Mouse (Mus musculus) thymus, adult 2 months (tissue): ENCODE measurements around the gene Casz1. TPM values are rescaled to one million over a fixed set of nuclear protein-coding genes. Genes with fewer than 3 reads are reported as not detected.

Source experiments
- DNase-seq: peaks from one replicate; pipeline ENCODE4 v3.0.0; 2021
- H3K27ac ChIP-seq: fragments of 200-500 bp; 2 replicates; pipeline ENCODE4 v1.5.1; 2012; ENCODE audit warnings: low read length, control low read depth; ENCODE audit not compliant: control insufficient read depth, insufficient read depth
- H3K27me3 ChIP-seq: fragments of 200-500 bp; 2 replicates; pipeline ENCODE4 v1.6.1; 2012; ENCODE audit warnings: mild to moderate bottlenecking, low read length, moderate library complexity, mixed read lengths; ENCODE audit not compliant: control insufficient read depth, insufficient read depth
- H3K36me3 ChIP-seq: fragments of 200-500 bp; 2 replicates; pipeline ENCODE4 v1.6.1; 2012; ENCODE audit warnings: mild to moderate bottlenecking, low read length, moderate library complexity; ENCODE audit not compliant: control insufficient read depth, insufficient read depth
- H3K4me1 ChIP-seq: fragments of 200-500 bp; replicated peaks from 2 replicates; pipeline ENCODE4 v1.6.1; 2012; ENCODE audit warnings: low read length; ENCODE audit not compliant: control insufficient read depth, insufficient read depth
- H3K4me3 ChIP-seq: fragments of 200-500 bp; 2 replicates; pipeline ENCODE4 v1.5.1; 2012; ENCODE audit warnings: mild to moderate bottlenecking, low read length, control low read depth, moderate library complexity; ENCODE audit not compliant: control insufficient read depth, insufficient read depth
- CTCF ChIP-seq: fragments of 200-500 bp; IDR thresholded peaks from 2 replicates; pipeline ENCODE4 v1.5.1; 2012; ENCODE audit warnings: mild to moderate bottlenecking, control low read depth, low read length, moderate library complexity, borderline replicate concordance; ENCODE audit not compliant: control insufficient read depth, poor library complexity, insufficient read depth; ENCODE audit errors: extremely low read depth
- POLR2A ChIP-seq: fragments of 200-500 bp; IDR thresholded peaks from 2 replicates; pipeline ENCODE4 v1.6.1; 2012; ENCODE audit warnings: mild to moderate bottlenecking, low read length, control low read depth, moderate library complexity; ENCODE audit not compliant: control insufficient read depth, poor library complexity, insufficient read depth; ENCODE audit errors: extremely low read depth
- WGBS: fragments of 180-500 bp; shearing (Covaris S2); methylation state at CpG from one replicate; pipeline ENCODE4 v1.1.7; 2018; 5-methylcytosine and 5-hydroxymethylcytosine counted together
- polyA plus RNA-seq: library from polyadenylated mRNA; depleted of rRNA; stranded (reverse); fragments of >200 nt; gene quantifications from 2 replicates; pipeline ENCODE4 v1.2.3, GENCODE M21; 2012

Casz1 gene
- polyA plus RNA-seq, 1 experiment = 5.8 TPM

GRCm38 (mm10) chr4:148806836-148807235 lies 2.6 kb downstream of the Casz1 start:
- peaks cover 20% of the 10 kb centered on the region for H3K27me3 ChIP-seq
- 2% methylated on average over 25 of the region's 26 CpGs for WGBS
- no peak for DNase-seq
- TF ChIP-seq CTCF (no peak), POLR2A (no peak)
- no peaks in the 10 kb centered on the region for H3K4me1 ChIP-seq
- H3K36me3 ChIP-seq = no peaks in the 10 kb centered on the region
- H3K27ac ChIP-seq = no peak overlapping the region
- H3K4me3 ChIP-seq = no peak overlapping the region

GRCm38 (mm10) chr4:148807397-148807796 lies 3.2 kb downstream of the Casz1 start:
- Histone ChIP-seq H3K36me3 (no peaks in the 10 kb centered on the region), H3K4me1 (no peaks in the 10 kb centered on the region), H3K27me3 (peaks cover 20% of the 10 kb centered on the region), H3K27ac (no peak overlapping the region), H3K4me3 (no peak overlapping the region)
- no peak for TF ChIP-seq POLR2A
- TF ChIP-seq CTCF = no peak
- no peak for DNase-seq
- 10% methylated on average over 9 of the region's 9 CpGs for WGBS

GRCm38 (mm10) chr4:148808839-148809238 lies 4.6 kb downstream of the Casz1 start:
- H3K36me3 ChIP-seq = no peaks in the 10 kb centered on the region
- H3K27ac ChIP-seq = no peak overlapping the region
- H3K4me1 ChIP-seq = no peaks in the 10 kb centered on the region
- H3K4me3 ChIP-seq = no peak overlapping the region
- DNase-seq = no peak
- H3K27me3 ChIP-seq = peaks cover 20% of the 10 kb centered on the region
- 47% methylated on average over 2 of the region's 2 CpGs for WGBS
- TF ChIP-seq CTCF (no peak), POLR2A (no peak)

GRCm38 (mm10) chr4:148810706-148811105 lies 6.5 kb downstream of the Casz1 start:
- DNase-seq = no peak
- WGBS = 89% methylated on average over 9 of the region's 9 CpGs
- Histone ChIP-seq H3K36me3 (no peaks in the 10 kb centered on the region), H3K27me3 (peaks cover 5% of the 10 kb centered on the region; the same call in 1 of the 2 replicates), H3K27ac (no peak overlapping the region), H3K4me3 (no peak overlapping the region), H3K4me1 (no peaks in the 10 kb centered on the region)
- no peak for TF ChIP-seq CTCF
- TF ChIP-seq POLR2A = no peak

- Histone ChIP-seq H3K4me3 (no peak overlapping the region), H3K4me1 (no peaks in the 10 kb centered on the region), H3K27ac (no peak overlapping the region), H3K27me3 (peaks cover 2% of the 10 kb centered on the region; the same call in 1 of the 2 replicates), H3K36me3 (no peaks in the 10 kb centered on the region)
- no peak for DNase-seq
- 62% methylated on average over 10 of the region's 10 CpGs for WGBS
- TF ChIP-seq POLR2A (no peak), CTCF (no peak)
These were observed 7.7 kb downstream of the Casz1 start for GRCm38 (mm10) chr4:148811940-148812339.

- WGBS = 92% methylated on average over 6 of the region's 6 CpGs
- no peaks in the 10 kb centered on the region for H3K4me1 ChIP-seq
- DNase-seq = no peak
- TF ChIP-seq CTCF (no peak), POLR2A (no peak)
- no peak overlapping the region for H3K27ac ChIP-seq
- no peak overlapping the region for H3K4me3 ChIP-seq
- H3K36me3 ChIP-seq = no peaks in the 10 kb centered on the region
- peaks cover 2% of the 10 kb centered on the region; the same call in 1 of the 2 replicates for H3K27me3 ChIP-seq
These were observed 9.0 kb downstream of the Casz1 start for GRCm38 (mm10) chr4:148813247-148813646.

GRCm38 (mm10) chr4:148816556-148816955 lies 12.3 kb downstream of the Casz1 start:
- no peak for DNase-seq

More at GRCm38 (mm10) chr4:148816556-148816955, 12.3 kb downstream of the Casz1 start:
- WGBS = 50% methylated on average over 14 of the region's 14 CpGs
- H3K27me3 ChIP-seq = no peaks in the 10 kb centered on the region
- no peak overlapping the region for H3K4me3 ChIP-seq
- no peak overlapping the region for H3K27ac ChIP-seq
- no peaks in the 10 kb centered on the region for H3K4me1 ChIP-seq
- H3K36me3 ChIP-seq = no peaks in the 10 kb centered on the region
- no peak for TF ChIP-seq POLR2A
- TF ChIP-seq CTCF = no peak
